Mouse (Mus musculus): Measurements from ENCODE around the gene Zfp280d. TPM values are rescaled to one million over a fixed set of nuclear protein-coding genes. Genes with fewer than 3 reads are reported as not detected.

The Zfp280d gene
- polyA plus RNA-seq, 1 experiment, result 4.2 TPM

DNA sequence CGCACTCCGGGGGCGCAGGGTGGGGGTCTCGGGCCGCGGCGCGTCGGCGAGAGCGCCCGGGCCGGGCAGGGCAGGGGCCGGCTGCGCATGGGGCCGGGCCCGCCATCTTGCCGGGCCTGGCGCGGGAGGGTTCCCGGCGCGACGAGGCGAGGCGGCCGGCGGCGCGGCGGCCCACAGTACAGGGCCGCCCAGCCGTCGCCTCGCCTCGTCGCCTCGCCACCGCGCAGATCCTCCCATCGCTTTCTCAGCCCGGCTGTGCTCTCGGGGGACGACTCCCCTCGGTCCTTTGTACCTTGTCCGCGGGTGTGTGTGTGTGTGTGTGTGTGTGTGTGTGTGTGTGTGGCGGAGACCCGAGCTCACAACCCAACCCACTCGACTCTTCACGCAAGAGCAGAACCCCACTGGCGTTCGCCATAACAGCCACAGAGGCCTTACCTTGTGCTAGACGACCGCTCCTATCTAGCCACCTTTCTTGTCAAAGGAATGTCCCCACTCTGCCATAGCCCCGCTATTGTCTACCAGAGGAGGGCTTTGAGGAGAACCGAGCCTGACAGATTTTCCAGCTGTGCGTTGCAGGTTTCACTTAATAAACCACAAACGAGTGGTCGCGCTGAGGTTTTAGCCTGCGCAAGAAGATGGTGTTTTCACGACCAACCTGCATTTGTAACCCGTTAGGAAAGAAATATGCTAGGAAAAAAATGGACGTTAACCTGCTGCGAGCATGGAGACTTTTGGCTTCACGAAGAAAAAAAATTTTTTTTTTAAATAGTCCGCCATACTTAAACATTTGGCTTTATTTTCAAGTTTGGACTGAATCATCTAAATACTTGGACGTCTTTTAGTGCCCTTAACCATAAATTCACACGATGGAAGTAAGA is 680 bp downstream of the Zfp280d start:
- H3K4me2 ChIP-seq (ENCODE audit: low read depth), result peak overlapping the region; percentile 91
- H3K79me2 ChIP-seq (ENCODE audit: control insufficient read depth, insufficient read depth), result peaks cover 52% of the 10 kb centered on the region
- H3ac ChIP-seq (ENCODE audit: control insufficient read depth, insufficient read length), result peak overlapping the region; percentile 97
- H3K36me3 ChIP-seq (ENCODE audit: control insufficient read depth, insufficient read depth), result no peaks in the 10 kb centered on the region
- TF ChIP-seq MYOD1 (IDR thresholded peaks at IDR 0.05; ENCODE audit: control insufficient read depth in 1 of 3, insufficient read length in 2 of 3, low read depth in 2 of 3), result peak in 1 of 3 experiments; percentile 9
- peak; percentile 44 for TF ChIP-seq POLR2A (IDR thresholded peaks at IDR 0.05; ENCODE audit: insufficient read length, low read depth)
- no peak for TF ChIP-seq CEBPB (IDR thresholded peaks at IDR 0.05; ENCODE audit: insufficient read depth, poor library complexity, severe bottlenecking)
- TF ChIP-seq MYOG (IDR thresholded peaks at IDR 0.05; ENCODE audit: control insufficient read depth in 1 of 3, insufficient read depth in 1 of 3, insufficient read length in 2 of 3, low read depth in 2 of 3), result no peak
- H3K27me3 ChIP-seq (ENCODE audit: control insufficient read depth, insufficient read depth, insufficient read length), result no peaks in the 10 kb centered on the region
- peak overlapping the region; percentile 76 for H3K4me3 ChIP-seq

DNA sequence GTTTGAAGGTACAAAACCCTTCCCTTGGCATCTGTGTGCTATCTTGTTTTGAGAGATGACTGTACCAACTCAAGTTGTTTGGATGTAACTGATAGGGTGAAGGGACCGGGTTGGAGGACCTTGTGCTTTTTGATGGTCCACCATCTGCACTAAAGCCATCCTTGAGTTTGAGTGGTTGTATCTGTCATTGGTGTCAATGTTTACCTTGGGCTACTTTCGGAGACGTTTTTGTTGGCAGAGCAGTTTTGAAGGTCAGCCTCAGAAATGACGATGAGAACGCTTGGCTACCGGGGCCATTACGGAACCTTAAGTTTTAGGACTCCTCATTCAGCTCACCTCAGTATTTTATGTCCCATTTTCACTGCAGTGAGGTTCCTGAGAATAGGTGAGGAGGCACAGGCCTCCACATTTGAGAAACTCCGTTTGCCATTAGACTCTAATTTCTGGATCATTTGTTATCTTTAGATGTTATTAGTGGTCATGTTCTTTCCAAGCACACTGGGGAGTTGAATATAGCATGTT is 1.4 kb downstream of the Zfp280d start:
- Histone ChIP-seq H3ac (ENCODE audit: control insufficient read depth, insufficient read length) (peak overlapping the region; percentile 97), H3K4me3 (peak overlapping the region; percentile 76), H3K36me3 (ENCODE audit: control insufficient read depth, insufficient read depth) (no peaks in the 10 kb centered on the region), H3K79me2 (ENCODE audit: control insufficient read depth, insufficient read depth) (peaks cover 59% of the 10 kb centered on the region), H3K4me2 (ENCODE audit: low read depth) (peak overlapping the region; percentile 91), H3K27me3 (ENCODE audit: control insufficient read depth, insufficient read depth, insufficient read length) (no peaks in the 10 kb centered on the region)
- no peak for TF ChIP-seq MYOD1 (IDR thresholded peaks at IDR 0.05; ENCODE audit: control insufficient read depth in 1 of 3, insufficient read length in 2 of 3, low read depth in 2 of 3)
- no peak for TF ChIP-seq POLR2AphosphoS2 (IDR thresholded peaks at IDR 0.05; ENCODE audit: insufficient read length, low read depth)

DNA sequence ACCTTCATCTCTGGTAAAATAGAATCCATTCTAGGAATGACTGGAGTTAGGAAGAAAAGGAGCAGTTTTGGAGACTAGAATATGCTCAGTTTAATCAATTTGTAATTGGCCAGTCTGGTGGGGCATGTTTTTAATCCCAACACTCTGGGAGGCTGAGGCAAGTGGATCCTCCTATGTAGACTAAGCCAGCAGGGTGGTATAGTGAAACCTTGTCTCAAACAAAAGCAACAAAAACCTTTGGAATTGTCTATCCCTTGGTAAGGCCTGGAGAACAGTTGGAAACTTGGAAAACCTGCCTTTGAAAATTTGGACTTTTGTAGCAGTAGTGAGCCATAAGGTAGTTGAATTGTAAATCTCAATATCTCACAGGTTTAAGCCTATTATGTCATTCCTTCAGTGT is 2.3 kb downstream of the Zfp280d start:
- H3ac ChIP-seq (ENCODE audit: control insufficient read depth, insufficient read length), result no peak overlapping the region
- peak overlapping the region; percentile 76 for H3K4me3 ChIP-seq
- peaks cover 68% of the 10 kb centered on the region for H3K79me2 ChIP-seq (ENCODE audit: control insufficient read depth, insufficient read depth)
- TF ChIP-seq TCF12 (IDR thresholded peaks at IDR 0.05; ENCODE audit: insufficient read depth, poor library complexity, severe bottlenecking) (no peak), USF1 (IDR thresholded peaks at IDR 0.05; ENCODE audit: low read depth) (no peak), MAX (IDR thresholded peaks at IDR 0.05; ENCODE audit: low read depth) (no peak), TCF3 (IDR thresholded peaks at IDR 0.05; ENCODE audit: insufficient read length, low read depth) (no peak), SRF (IDR thresholded peaks at IDR 0.05; ENCODE audit: control insufficient read depth, insufficient read length, low read depth) (no peak), CEBPB (IDR thresholded peaks at IDR 0.05; ENCODE audit: insufficient read depth, poor library complexity, severe bottlenecking) (no peak), POLR2AphosphoS2 (IDR thresholded peaks at IDR 0.05; ENCODE audit: insufficient read length, low read depth) (no peak), MYOD1 (IDR thresholded peaks at IDR 0.05; ENCODE audit: control insufficient read depth in 1 of 3, insufficient read length in 2 of 3, low read depth in 2 of 3) (no peak)
- peak overlapping the region; percentile 91 for H3K4me2 ChIP-seq (ENCODE audit: low read depth)
- no peaks in the 10 kb centered on the region for H3K36me3 ChIP-seq (ENCODE audit: control insufficient read depth, insufficient read depth)
- H3K27me3 ChIP-seq (ENCODE audit: control insufficient read depth, insufficient read depth, insufficient read length), result no peaks in the 10 kb centered on the region

DNA sequence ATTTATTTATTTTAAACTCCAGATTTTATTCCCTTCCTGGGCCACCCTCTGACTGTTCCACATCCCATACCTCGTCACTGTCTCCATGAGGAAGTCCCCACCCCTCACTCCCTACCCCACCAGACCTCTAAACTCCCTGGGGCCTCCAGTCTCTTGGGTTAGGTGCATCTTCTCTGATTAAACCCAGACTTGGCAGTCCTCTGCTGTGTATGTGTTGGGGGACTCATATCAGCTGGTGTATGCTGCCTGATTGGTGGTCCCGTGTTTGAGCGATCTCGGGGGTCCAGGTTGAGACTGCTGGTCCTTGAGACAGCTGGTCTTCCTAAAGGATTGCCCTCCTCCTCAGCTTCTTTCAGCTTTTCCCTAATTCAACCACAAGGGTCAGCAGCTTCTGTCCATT is 5.3 kb downstream of the Zfp280d start:
- Histone ChIP-seq H3K36me3 (ENCODE audit: control insufficient read depth, insufficient read depth) (no peaks in the 10 kb centered on the region), H3ac (ENCODE audit: control insufficient read depth, insufficient read length) (no peak overlapping the region), H3K79me2 (ENCODE audit: control insufficient read depth, insufficient read depth) (peaks cover 97% of the 10 kb centered on the region), H3K4me2 (ENCODE audit: low read depth) (no peak overlapping the region), H3K27me3 (ENCODE audit: control insufficient read depth, insufficient read depth, insufficient read length) (no peaks in the 10 kb centered on the region), H3K4me3 (no peak overlapping the region)
- TF ChIP-seq CEBPB (IDR thresholded peaks at IDR 0.05; ENCODE audit: insufficient read depth, poor library complexity, severe bottlenecking), result no peak
- no peak for TF ChIP-seq MYOG (IDR thresholded peaks at IDR 0.05; ENCODE audit: control insufficient read depth in 1 of 3, insufficient read depth in 1 of 3, insufficient read length in 2 of 3, low read depth in 2 of 3)
- no peak for TF ChIP-seq POLR2AphosphoS2 (IDR thresholded peaks at IDR 0.05; ENCODE audit: insufficient read length, low read depth)
- no peak for TF ChIP-seq USF1 (IDR thresholded peaks at IDR 0.05; ENCODE audit: low read depth)
- no peak for TF ChIP-seq REST (IDR thresholded peaks at IDR 0.05; ENCODE audit: insufficient read depth, insufficient read length)
- TF ChIP-seq TCF3 (IDR thresholded peaks at IDR 0.05; ENCODE audit: insufficient read length, low read depth), result no peak
- no peak for TF ChIP-seq TCF12 (IDR thresholded peaks at IDR 0.05; ENCODE audit: insufficient read depth, poor library complexity, severe bottlenecking)
- no peak for TF ChIP-seq MAX (IDR thresholded peaks at IDR 0.05; ENCODE audit: low read depth)
- no peak for TF ChIP-seq SRF (IDR thresholded peaks at IDR 0.05; ENCODE audit: control insufficient read depth, insufficient read length, low read depth)
- TF ChIP-seq E2F4 (IDR thresholded peaks at IDR 0.05; ENCODE audit: insufficient read depth), result no peak
- no peak for TF ChIP-seq MYOD1 (IDR thresholded peaks at IDR 0.05; ENCODE audit: control insufficient read depth in 1 of 3, insufficient read length in 2 of 3, low read depth in 2 of 3)
- TF ChIP-seq POLR2A (IDR thresholded peaks at IDR 0.05; ENCODE audit: insufficient read length, low read depth), result no peak

DNA sequence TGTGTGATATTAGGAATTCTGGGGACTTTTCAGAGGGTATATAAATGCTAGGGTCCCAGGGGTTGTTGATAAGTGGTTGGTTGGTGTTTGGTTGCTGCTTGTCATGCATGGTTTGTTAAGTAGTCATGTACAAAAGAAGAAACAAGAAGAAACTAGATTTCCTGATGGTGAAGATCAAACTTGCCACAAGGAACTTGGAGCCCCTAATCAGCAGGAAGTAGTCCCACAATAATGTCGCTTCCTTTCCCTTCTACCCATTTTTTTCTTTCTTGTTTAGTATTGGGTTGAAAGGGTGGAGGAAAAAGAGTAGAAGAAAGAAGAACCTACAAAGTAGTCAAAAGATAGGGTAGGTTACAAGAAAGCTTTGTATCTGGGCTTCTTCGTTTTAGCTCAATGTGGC is 13.0 kb downstream of the Zfp280d start:
- no peak for TF ChIP-seq TCF3 (IDR thresholded peaks at IDR 0.05; ENCODE audit: insufficient read length, low read depth)
- no peak for TF ChIP-seq MAX (IDR thresholded peaks at IDR 0.05; ENCODE audit: low read depth)
- no peak for TF ChIP-seq MYOG (IDR thresholded peaks at IDR 0.05; ENCODE audit: control insufficient read depth in 1 of 3, insufficient read depth in 1 of 3, insufficient read length in 2 of 3, low read depth in 2 of 3)
- TF ChIP-seq POLR2A (IDR thresholded peaks at IDR 0.05; ENCODE audit: insufficient read length, low read depth), result no peak
- no peak for TF ChIP-seq MYOD1 (IDR thresholded peaks at IDR 0.05; ENCODE audit: control insufficient read depth in 1 of 3, insufficient read length in 2 of 3, low read depth in 2 of 3)
- no peak for TF ChIP-seq USF1 (IDR thresholded peaks at IDR 0.05; ENCODE audit: low read depth)
- TF ChIP-seq REST (IDR thresholded peaks at IDR 0.05; ENCODE audit: insufficient read depth, insufficient read length), result no peak
- TF ChIP-seq E2F4 (IDR thresholded peaks at IDR 0.05; ENCODE audit: insufficient read depth), result no peak
- TF ChIP-seq SRF (IDR thresholded peaks at IDR 0.05; ENCODE audit: control insufficient read depth, insufficient read length, low read depth), result no peak
- TF ChIP-seq TCF12 (IDR thresholded peaks at IDR 0.05; ENCODE audit: insufficient read depth, poor library complexity, severe bottlenecking), result no peak
- TF ChIP-seq POLR2AphosphoS2 (IDR thresholded peaks at IDR 0.05; ENCODE audit: insufficient read length, low read depth), result no peak
- no peak for TF ChIP-seq CEBPB (IDR thresholded peaks at IDR 0.05; ENCODE audit: insufficient read depth, poor library complexity, severe bottlenecking)
- Histone ChIP-seq H3K27me3 (ENCODE audit: control insufficient read depth, insufficient read depth, insufficient read length) (no peaks in the 10 kb centered on the region), H3ac (ENCODE audit: control insufficient read depth, insufficient read length) (no peak overlapping the region), H3K4me3 (no peak overlapping the region), H3K4me2 (ENCODE audit: low read depth) (no peak overlapping the region), H3K36me3 (ENCODE audit: control insufficient read depth, insufficient read depth) (no peaks in the 10 kb centered on the region), H3K79me2 (ENCODE audit: control insufficient read depth, insufficient read depth) (peaks cover 90% of the 10 kb centered on the region)

Data from myocyte (in vitro differentiated cells).